Mouse (Mus musculus): ENCODE measurements around the gene 1500009C09Rik.
"Not testable (repeated sequence)": the region's sequence is repeated elsewhere in the genome, so short reads cannot be mapped to it uniquely, and the experiment has no call there.

1500009C09Rik gene

GRCm38 (mm10) chr15:82220003-82220675, 32.1 kb upstream of the 1500009C09Rik start:
- DNase-seq, result no peak

- DNase-seq, result no peak
These were observed 30.9 kb upstream of the 1500009C09Rik start for GRCm38 (mm10) chr15:82221104-82221860.

- no peak for DNase-seq
These were observed 28.9 kb upstream of the 1500009C09Rik start for GRCm38 (mm10) chr15:82223251-82223650.

GRCm38 (mm10) chr15:82223657-82224601, 28.3 kb upstream of the 1500009C09Rik start, which contains the start of gene Tnfrsf13c:
TSS of gene Tnfrsf13c (minus strand) at chr15:82224369.
- no peak for DNase-seq

- DNase-seq, result no peak
These were observed 27.5 kb upstream of the 1500009C09Rik start for GRCm38 (mm10) chr15:82224602-82225215.

- DNase-seq, result no peak
These were observed 26.4 kb upstream of the 1500009C09Rik start for GRCm38 (mm10) chr15:82225769-82226168.

- DNase-seq, result no peak
These were observed 22.6 kb upstream of the 1500009C09Rik start for GRCm38 (mm10) chr15:82229542-82230045.

GRCm38 (mm10) chr15:82230098-82230611, 22.0 kb upstream of the 1500009C09Rik start:
- no peak for DNase-seq

GRCm38 (mm10) chr15:82231100-82231499, 21.1 kb upstream of the 1500009C09Rik start:
- no peak for DNase-seq

- DNase-seq, result no peak
These were observed 20.4 kb upstream of the 1500009C09Rik start for GRCm38 (mm10) chr15:82231591-82232378.

GRCm38 (mm10) chr15:82232651-82233050, 19.5 kb upstream of the 1500009C09Rik start:
- no peak for DNase-seq

GRCm38 (mm10) chr15:82235661-82236060, 16.5 kb upstream of the 1500009C09Rik start:
- no peak for DNase-seq

- DNase-seq, result peak; percentile 80 to 85
These were observed 15.6 kb upstream of the 1500009C09Rik start for GRCm38 (mm10) chr15:82236565-82236964.

GRCm38 (mm10) chr15:82243311-82243710, 8.9 kb upstream of the 1500009C09Rik start:
- DNase-seq, result no peak

GRCm38 (mm10) chr15:82243742-82244114, 8.5 kb upstream of the 1500009C09Rik start:
- DNase-seq, result no peak

GRCm38 (mm10) chr15:82244115-82244804, 7.9 kb upstream of the 1500009C09Rik start, which contains the start of gene Cenpm:
TSS of gene Cenpm (minus strand) at chr15:82244748.
- peak; percentile 96 for DNase-seq

GRCm38 (mm10) chr15:82244805-82245161, 7.4 kb upstream of the 1500009C09Rik start:
- not testable (repeated sequence) for DNase-seq

GRCm38 (mm10) chr15:82247131-82247776, 4.9 kb upstream of the 1500009C09Rik start:
- no peak for DNase-seq

GRCm38 (mm10) chr15:82251579-82251978, 618 bp upstream of the 1500009C09Rik start:
- DNase-seq, result no peak

GRCm38 (mm10) chr15:82255248-82255647, 3.1 kb downstream of the 1500009C09Rik start:
- no peak for DNase-seq

Data from kidney, postnatal 25 days (tissue).